Mouse (Mus musculus): Measurements from ENCODE around the gene Cdk12. TPM values are rescaled to one million over a fixed set of nuclear protein-coding genes. Genes with fewer than 3 reads are reported as not detected.

Gene Cdk12
- polyA plus RNA-seq, 1 experiment = 18.1 TPM

GRCm38 (mm10) chr11:98247325-98247724 lies 44.5 kb downstream of the Cdk12 start:
- H3K4me1 ChIP-seq (ENCODE audit: control insufficient read depth, insufficient read depth, low read length) = no peaks in the 10 kb centered on the region
- H3K4me3 ChIP-seq (ENCODE audit: insufficient read depth, low read length) = no peak overlapping the region
- no peak overlapping the region for H3K27ac ChIP-seq (ENCODE audit: insufficient read depth, low read length)
- TF ChIP-seq CTCF (IDR thresholded peaks at IDR 0.05; ENCODE audit: extremely low read depth, insufficient read depth, low read length) = no peak
- no peak for TF ChIP-seq POLR2A (IDR thresholded peaks at IDR 0.05; ENCODE audit: extremely low read depth, insufficient read depth, low read length)

- no peak for TF ChIP-seq POLR2A (IDR thresholded peaks at IDR 0.05; ENCODE audit: extremely low read depth, insufficient read depth, low read length)
- no peak for TF ChIP-seq CTCF (IDR thresholded peaks at IDR 0.05; ENCODE audit: extremely low read depth, insufficient read depth, low read length)
- Histone ChIP-seq H3K27ac (ENCODE audit: insufficient read depth, low read length) (no peak overlapping the region), H3K4me1 (ENCODE audit: control insufficient read depth, insufficient read depth, low read length) (no peaks in the 10 kb centered on the region)
Measured at GRCm38 (mm10) chr11:98253807-98254206, 50.9 kb downstream of the Cdk12 start.

GRCm38 (mm10) chr11:98260706-98261479 lies 58.0 kb downstream of the Cdk12 start:
- H3K27ac ChIP-seq (ENCODE audit: insufficient read depth, low read length) = no peak overlapping the region
- TF ChIP-seq CTCF (IDR thresholded peaks at IDR 0.05; ENCODE audit: extremely low read depth, insufficient read depth, low read length) = no peak
- no peak for TF ChIP-seq POLR2A (IDR thresholded peaks at IDR 0.05; ENCODE audit: extremely low read depth, insufficient read depth, low read length)
- peaks cover 3% of the 10 kb centered on the region; the same call in 1 of the 2 replicates for H3K4me1 ChIP-seq (ENCODE audit: control insufficient read depth, insufficient read depth, low read length)
- H3K4me3 ChIP-seq (ENCODE audit: insufficient read depth, low read length) = no peak overlapping the region

More at GRCm38 (mm10) chr11:98253807-98254206, 50.9 kb downstream of the Cdk12 start:
- H3K4me3 ChIP-seq (ENCODE audit: insufficient read depth, low read length) = no peak overlapping the region

- Histone ChIP-seq H3K27ac (ENCODE audit: insufficient read depth, low read length) (no peak overlapping the region), H3K4me3 (ENCODE audit: insufficient read depth, low read length) (no peak overlapping the region), H3K4me1 (ENCODE audit: control insufficient read depth, insufficient read depth, low read length) (peaks cover 6% of the 10 kb centered on the region; the same call in 1 of the 2 replicates)
- TF ChIP-seq CTCF (IDR thresholded peaks at IDR 0.05; ENCODE audit: extremely low read depth, insufficient read depth, low read length) (peak; percentile 95), POLR2A (IDR thresholded peaks at IDR 0.05; ENCODE audit: extremely low read depth, insufficient read depth, low read length) (no peak)
Measured at GRCm38 (mm10) chr11:98265039-98265438, 62.2 kb downstream of the Cdk12 start.

- TF ChIP-seq POLR2A (IDR thresholded peaks at IDR 0.05; ENCODE audit: extremely low read depth, insufficient read depth, low read length) = no peak
- no peak for TF ChIP-seq CTCF (IDR thresholded peaks at IDR 0.05; ENCODE audit: extremely low read depth, insufficient read depth, low read length)
- H3K4me3 ChIP-seq (ENCODE audit: insufficient read depth, low read length) = no peak overlapping the region
- H3K4me1 ChIP-seq (ENCODE audit: control insufficient read depth, insufficient read depth, low read length) = peaks cover 9% of the 10 kb centered on the region; the same call in 1 of the 2 replicates
- H3K27ac ChIP-seq (ENCODE audit: insufficient read depth, low read length) = no peak overlapping the region
Measured at GRCm38 (mm10) chr11:98265891-98266290, 63.0 kb downstream of the Cdk12 start.

- TF ChIP-seq CTCF (IDR thresholded peaks at IDR 0.05; ENCODE audit: extremely low read depth, insufficient read depth, low read length) (no peak), POLR2A (IDR thresholded peaks at IDR 0.05; ENCODE audit: extremely low read depth, insufficient read depth, low read length) (no peak)
- Histone ChIP-seq H3K4me1 (ENCODE audit: control insufficient read depth, insufficient read depth, low read length) (peaks cover 9% of the 10 kb centered on the region; the same call in 1 of the 2 replicates), H3K27ac (ENCODE audit: insufficient read depth, low read length) (no peak overlapping the region), H3K4me3 (ENCODE audit: insufficient read depth, low read length) (no peak overlapping the region)
Measured at GRCm38 (mm10) chr11:98266699-98267402, 64.0 kb downstream of the Cdk12 start.

GRCm38 (mm10) chr11:98270066-98270465 lies 67.2 kb downstream of the Cdk12 start:
- no peak overlapping the region for H3K4me3 ChIP-seq (ENCODE audit: insufficient read depth, low read length)
- H3K27ac ChIP-seq (ENCODE audit: insufficient read depth, low read length) = peak overlapping the region; percentile 0; the same call in 1 of the 2 replicates
- TF ChIP-seq CTCF (IDR thresholded peaks at IDR 0.05; ENCODE audit: extremely low read depth, insufficient read depth, low read length) (no peak), POLR2A (IDR thresholded peaks at IDR 0.05; ENCODE audit: extremely low read depth, insufficient read depth, low read length) (no peak)
- peaks cover 9% of the 10 kb centered on the region; the same call in 1 of the 2 replicates for H3K4me1 ChIP-seq (ENCODE audit: control insufficient read depth, insufficient read depth, low read length)

- H3K4me1 ChIP-seq (ENCODE audit: control insufficient read depth, insufficient read depth, low read length) = peaks cover 7% of the 10 kb centered on the region; the same call in 1 of the 2 replicates
- H3K27ac ChIP-seq (ENCODE audit: insufficient read depth, low read length) = 0 out of 2 replicates have a peak overlapping the region, but pooled peaks have one; percentile 51
- TF ChIP-seq CTCF (IDR thresholded peaks at IDR 0.05; ENCODE audit: extremely low read depth, insufficient read depth, low read length) (no peak), POLR2A (IDR thresholded peaks at IDR 0.05; ENCODE audit: extremely low read depth, insufficient read depth, low read length) (no peak)
- no peak overlapping the region for H3K4me3 ChIP-seq (ENCODE audit: insufficient read depth, low read length)
Measured at GRCm38 (mm10) chr11:98270466-98270865, 67.6 kb downstream of the Cdk12 start.

GRCm38 (mm10) chr11:98283740-98284139 lies 80.9 kb downstream of the Cdk12 start:
- H3K27ac ChIP-seq (ENCODE audit: insufficient read depth, low read length) = no peak overlapping the region
- H3K4me3 ChIP-seq (ENCODE audit: insufficient read depth, low read length) = no peak overlapping the region
- H3K4me1 ChIP-seq (ENCODE audit: control insufficient read depth, insufficient read depth, low read length) = peaks cover 1% of the 10 kb centered on the region; the same call in 1 of the 2 replicates
- no peak for TF ChIP-seq POLR2A (IDR thresholded peaks at IDR 0.05; ENCODE audit: extremely low read depth, insufficient read depth, low read length)
- TF ChIP-seq CTCF (IDR thresholded peaks at IDR 0.05; ENCODE audit: extremely low read depth, insufficient read depth, low read length) = no peak

Data from cortical plate, adult 2 months (tissue).